Mouse (Mus musculus) cerebellum, adult 9-11 months (tissue): ENCODE results near the gene Prelid1.

Experiments
- DNase-seq: peaks from one replicate; pipeline ENCODE4 v3.0.0; 2022

The Prelid1 gene

DNA sequence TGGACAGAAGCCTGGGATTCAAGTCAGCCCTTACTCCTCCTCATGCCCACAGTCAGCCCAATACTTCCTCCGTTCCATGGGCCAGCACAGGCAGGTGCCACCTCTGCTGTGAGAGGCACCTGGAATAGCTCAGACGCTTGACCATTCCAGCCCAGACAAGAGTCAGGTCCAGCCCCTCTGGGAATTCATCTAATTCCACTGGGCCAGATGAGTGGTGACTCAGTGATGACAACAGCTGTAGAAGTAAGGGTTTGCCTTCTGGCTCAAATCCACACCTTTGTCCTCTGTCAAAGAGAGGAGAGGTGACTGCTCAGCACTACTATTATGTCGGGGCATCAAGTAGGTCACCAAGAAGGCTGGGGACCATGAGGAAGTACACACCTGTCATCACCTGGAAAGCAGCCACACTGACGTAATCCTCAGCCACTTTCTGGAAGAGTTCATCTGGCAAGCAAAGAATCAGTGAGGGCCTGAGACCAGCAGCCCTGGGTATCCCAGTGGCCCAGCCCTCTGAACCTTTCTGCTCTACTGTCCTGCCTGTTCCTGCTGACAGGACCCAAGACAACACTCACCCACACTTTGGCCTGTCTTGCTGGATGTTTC lies at the start of gene Prelid1:
Gene Prelid1 (plus strand): TSS at position 570 of the 603 bp plus-strand sequence.
- DNase-seq = peak; percentile 60

- no peak for DNase-seq
These were observed 43.1 kb upstream of the Prelid1 start for GRCm38 (mm10) chr13:55277203-55277602.

- DNase-seq = no peak
These were observed 42.7 kb upstream of the Prelid1 start for GRCm38 (mm10) chr13:55277646-55278045.

- no peak for DNase-seq
These were observed 31.4 kb upstream of the Prelid1 start for GRCm38 (mm10) chr13:55288854-55289253.

DNA sequence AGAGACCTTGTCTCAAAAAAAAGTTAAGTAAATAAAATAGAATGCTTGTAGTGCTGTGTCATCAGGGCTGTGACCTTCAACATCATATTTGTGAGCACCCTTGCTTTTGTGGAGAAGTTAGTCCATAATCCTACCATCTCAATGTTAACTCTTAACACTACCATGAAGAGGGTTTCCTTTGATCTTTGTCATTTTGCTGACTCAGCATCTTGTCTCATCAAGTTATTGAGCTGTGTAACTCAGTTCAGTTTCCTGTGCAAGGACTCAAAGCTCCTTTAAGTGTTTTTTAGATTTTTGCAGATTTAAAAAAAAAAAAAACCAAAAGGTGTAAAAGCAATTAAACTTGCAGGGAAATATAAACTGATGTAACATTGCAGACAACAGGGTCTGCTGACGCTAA lies 23.5 kb upstream of the Prelid1 start:
- no peak for DNase-seq

GRCm38 (mm10) chr13:55300913-55301312 lies 19.4 kb upstream of the Prelid1 start:
- DNase-seq = no peak

DNA sequence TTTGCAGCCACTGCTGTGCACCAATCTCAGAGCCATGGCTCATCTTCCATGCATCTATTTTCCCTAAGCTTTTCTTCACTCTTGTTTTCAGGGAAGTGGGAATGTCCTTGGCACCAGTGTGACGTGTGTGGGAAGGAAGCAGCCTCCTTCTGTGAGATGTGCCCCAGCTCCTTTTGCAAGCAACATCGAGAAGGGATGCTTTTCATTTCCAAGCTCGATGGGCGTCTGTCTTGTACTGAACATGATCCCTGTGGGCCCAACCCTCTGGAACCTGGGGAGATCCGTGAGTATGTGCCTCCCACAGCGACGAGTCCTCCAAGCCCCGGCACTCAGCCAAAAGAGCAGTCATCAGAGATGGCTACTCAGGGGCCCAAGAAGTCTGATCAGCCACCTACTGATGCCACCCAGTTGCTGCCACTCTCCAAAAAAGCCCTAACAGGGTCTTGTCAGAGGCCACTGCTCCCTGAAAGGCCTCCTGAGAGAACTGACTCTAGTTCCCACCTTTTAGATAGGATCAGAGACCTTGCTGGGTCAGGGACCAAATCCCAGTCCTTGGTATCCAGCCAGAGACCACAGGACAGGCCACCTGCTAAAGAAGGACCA lies 8.2 kb upstream of the Prelid1 start:
- no peak for DNase-seq

DNA sequence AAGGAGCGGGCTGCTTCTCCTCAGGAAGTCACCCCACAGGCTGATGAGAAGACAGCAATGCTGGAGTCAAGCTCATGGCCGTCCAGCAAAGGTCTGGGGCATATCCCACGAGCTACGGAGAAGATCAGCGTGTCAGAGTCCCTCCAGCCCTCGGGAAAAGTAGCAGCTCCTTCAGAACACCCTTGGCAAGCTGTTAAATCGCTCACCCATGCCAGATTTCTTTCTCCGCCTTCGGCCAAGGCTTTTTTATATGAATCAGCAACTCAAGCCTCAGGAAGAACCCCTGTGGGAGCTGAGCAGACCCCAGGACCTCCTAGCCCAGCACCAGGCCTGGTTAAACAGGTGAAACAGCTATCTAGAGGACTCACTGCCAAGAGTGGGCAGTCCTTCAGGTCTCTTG lies 7.2 kb upstream of the Prelid1 start:
- no peak for DNase-seq

DNA sequence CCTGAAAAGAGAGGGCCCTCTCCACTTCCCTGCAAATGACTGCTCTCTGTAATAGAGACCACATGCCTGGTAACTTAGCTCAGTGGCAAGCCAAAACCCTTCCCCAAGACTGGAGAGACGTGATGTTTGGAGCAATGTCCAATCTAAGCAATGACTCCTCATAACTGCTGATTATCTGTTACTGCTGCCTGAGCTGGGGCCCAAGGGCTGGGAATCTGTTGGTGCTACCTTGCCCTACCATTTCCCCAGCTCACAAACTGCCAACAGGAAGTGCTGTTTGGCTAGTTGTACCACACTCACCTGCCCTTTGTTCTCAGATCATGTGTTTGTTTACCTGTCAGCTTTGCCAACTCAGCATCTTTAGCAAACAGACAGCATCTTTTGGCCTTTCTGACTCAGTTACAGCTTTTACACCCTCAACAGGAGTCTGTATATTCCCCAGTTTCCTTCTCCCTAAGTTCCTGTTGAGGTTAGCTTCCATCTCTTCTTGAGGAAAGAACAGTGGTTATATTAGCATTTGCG lies 5.3 kb upstream of the Prelid1 start:
- DNase-seq = no peak

GRCm38 (mm10) chr13:55318351-55318750 lies 1.9 kb upstream of the Prelid1 start:
- DNase-seq = no peak

GRCm38 (mm10) chr13:55321434-55322129 lies 1.3 kb downstream of the Prelid1 start, which contains the start of gene Rab24:
TSS of gene Rab24 (minus strand) at chr13:55321946.
- DNase-seq = peak; percentile 88

GRCm38 (mm10) chr13:55322130-55322825 lies 2.0 kb downstream of the Prelid1 start:
- peak; percentile 58 for DNase-seq

GRCm38 (mm10) chr13:55325596-55325995 lies 5.3 kb downstream of the Prelid1 start:
- no peak for DNase-seq

DNA sequence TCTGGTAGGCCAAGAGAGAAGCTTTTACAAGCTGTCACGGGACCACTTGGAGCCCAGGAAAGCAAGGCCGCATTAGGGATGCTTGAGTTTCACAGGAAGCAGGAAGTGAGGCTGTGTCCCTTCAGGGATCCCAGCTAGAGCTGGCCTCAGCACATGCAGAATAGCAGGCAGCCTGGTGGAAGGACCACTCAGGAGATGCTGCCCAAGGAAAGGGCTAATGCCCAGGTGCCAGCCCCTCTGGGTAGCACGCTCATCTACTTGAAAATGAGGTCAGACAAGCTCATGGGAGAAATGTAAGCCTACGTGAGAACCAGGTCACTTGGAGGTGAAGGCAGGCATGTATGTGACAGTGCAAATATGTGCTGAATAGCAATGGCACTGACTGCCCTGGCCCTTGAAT lies 6.9 kb downstream of the Prelid1 start:
- no peak for DNase-seq

GRCm38 (mm10) chr13:55327633-55328032 lies 7.3 kb downstream of the Prelid1 start:
- DNase-seq = peak; percentile 84

DNA sequence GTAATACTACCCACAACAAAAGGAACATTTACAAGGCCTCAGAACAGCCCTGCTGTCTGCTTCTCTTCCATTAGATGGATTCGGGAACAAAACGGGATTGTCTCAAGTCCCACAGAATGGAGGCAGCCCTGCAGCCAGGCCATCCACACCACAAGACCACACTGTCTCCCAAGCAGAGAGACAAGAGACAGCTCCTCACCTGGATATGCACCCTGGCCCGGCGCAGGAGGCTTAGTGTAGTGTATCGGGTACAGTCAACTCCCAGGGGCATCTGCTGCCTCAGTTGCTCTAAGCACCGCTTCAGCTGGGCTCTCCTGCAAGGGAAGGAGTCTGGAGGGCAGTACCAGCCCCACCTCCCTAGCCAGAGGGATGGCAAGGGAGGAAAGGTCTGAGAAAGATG lies 7.9 kb downstream of the Prelid1 start:
- no peak for DNase-seq

DNA sequence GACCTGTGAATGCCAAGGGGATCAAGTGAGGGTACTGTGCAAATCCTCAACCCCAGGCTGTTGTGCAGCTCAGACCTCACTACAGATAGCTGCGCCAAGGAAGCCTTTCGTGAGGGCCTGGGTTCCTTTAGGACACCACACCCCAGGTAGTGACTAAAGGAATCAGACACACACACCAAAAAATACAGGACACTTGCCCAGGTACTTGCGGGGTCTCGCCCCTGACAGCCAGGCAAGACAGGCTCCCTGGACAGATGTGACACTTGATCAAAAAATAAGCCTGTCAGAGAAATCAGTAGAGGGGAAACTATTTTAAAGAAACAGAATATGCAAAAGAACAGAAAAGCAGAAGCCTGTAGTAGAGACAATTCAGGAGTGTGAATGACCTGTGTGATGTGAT lies 8.3 kb downstream of the Prelid1 start:
- DNase-seq = no peak

DNA sequence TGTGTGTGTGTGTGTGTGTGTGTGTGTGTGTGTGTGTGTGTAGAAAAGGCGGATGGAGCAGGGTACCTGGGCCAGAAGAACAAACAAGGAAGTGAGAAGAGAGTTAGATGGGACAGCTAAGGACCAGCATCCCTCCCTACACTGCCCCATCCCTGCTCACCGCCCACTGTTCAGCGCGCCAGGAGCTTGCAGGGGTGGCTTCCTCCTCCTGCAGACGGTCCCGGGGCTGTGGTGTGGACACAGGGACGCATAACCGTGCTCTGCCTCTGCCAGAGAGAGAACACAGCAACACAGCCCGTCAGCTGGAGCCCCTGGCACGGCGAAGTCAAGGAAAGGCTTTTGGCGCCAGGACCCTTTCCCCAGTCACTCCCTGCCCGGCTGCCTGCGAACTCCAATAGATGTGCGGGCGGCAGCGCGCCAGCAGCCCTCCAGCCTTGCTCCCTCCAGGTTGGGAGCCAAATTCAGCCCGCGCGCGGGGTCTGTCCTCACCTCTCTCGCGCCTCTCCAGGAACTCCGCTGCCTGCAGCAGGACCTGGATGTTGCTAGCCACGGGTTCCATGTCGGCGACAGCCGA lies 8.9 kb downstream of the Prelid1 start:
- DNase-seq = peak; percentile 59

DNA sequence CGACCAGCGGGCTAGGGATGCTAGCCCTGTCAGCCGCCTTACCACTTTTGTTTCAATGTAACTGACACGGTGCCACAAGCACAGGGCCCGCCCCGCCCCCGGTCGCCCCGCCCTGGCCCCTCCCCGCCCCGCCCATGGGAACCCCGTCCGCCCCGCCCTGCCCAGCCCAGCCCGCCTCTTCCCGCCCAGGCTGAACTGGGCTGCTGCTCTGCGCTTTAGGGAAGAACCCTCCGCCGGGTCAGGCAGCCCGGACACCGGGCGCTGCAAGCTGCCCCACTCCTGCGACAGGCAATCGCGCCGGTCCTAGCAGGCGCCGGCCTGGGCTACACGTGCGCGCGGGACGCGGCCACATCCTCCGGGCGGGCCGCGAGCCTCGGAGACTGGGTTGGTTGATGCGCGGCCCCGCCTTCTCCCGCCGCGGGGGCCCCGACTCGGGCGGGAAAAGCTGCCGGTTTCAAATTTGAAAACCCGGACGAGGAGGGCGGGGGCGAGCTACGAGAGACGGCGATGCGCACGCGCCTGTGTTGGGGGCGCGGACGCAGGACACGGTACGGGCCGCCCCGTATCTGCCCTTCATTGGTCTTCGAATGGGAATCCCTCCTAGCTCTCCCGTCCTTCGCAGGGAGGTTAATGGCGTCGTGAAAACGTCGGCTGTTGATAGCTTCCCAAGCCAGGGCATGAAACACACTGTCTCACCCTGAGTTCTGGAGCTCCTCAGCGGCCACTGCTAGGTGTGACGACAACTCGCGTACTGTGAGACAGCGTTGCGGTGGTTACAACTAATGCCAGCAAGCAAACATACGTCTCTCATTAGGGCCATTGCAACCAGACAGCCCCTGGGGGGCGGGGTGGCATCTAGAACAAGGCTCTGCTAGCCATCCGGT lies 9.6 kb downstream of the Prelid1 start, which contains the start of gene Mxd3:
Gene Mxd3 (minus strand): TSS at position 141 of the 884 bp plus-strand sequence.
- peak; percentile 78 for DNase-seq

- DNase-seq = no peak
These were observed 10.5 kb downstream of the Prelid1 start for GRCm38 (mm10) chr13:55330567-55331400.

GRCm38 (mm10) chr13:55332331-55332730 lies 12.0 kb downstream of the Prelid1 start:
- no peak for DNase-seq
